ENCODE assay signal across 8 mouse cellular contexts in the genomic region with DNA sequence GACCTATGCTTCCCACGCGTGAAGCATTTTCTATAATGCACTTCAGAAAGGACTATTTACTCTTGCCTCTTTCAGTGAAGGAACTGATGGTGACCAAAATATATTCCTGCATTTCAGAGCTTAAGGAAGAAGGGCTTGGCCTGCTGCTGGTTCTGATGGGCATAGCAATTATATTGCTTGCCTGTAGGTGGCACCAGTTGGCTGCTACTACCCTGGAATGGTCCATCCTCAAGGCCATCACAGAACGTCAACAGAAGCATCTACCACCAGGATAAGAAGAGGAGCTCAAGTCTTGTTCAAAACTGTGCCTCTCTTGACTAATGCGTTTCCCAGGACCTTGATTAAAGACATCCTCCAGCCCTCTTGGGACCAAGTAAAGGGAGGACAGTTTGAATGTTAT.
A peak's percentile ranks its signal among the peaks of the same experiment; 100 is the strongest.
DNase-seq lines count a peak whose midpoint lies in the region; ATAC-seq and TF ChIP-seq lines count a peak whose summit lies in the region.

No protein-coding gene starts in this region.

- H3K9me3 ChIP-seq in liver, embryonic 11.5 days (ENCODE audit: control insufficient read depth, low read length): no peaks in the 10 kb centered on the region

- peak; percentile 42 for DNase-seq in CD4-positive, CD25-positive, alpha-beta regulatory T cell, adult 2 months (ENCODE audit: low read depth, low spot score)
- DNase-seq in liver, adult 2 months (ENCODE audit: extremely low read depth, low read depth, low spot score): peak; percentile 12
- DNase-seq in liver, embryonic 11.5 days (ENCODE audit: low spot score): no peak
- DNase-seq in gastrocnemius, postnatal 14 days: peak; percentile 16
- DNase-seq in lung, postnatal 36 days: peak; percentile 29
- DNase-seq in spleen, postnatal 36 days (ENCODE audit: low spot score in 2 of 2): no peak

- H3K4me1 ChIP-seq in liver, adult 2 months (ENCODE audit: control insufficient read depth, insufficient read depth, low read length): no peaks in the 10 kb centered on the region
- no peaks in the 10 kb centered on the region for H3K4me1 ChIP-seq in liver, embryonic 11.5 days (replicated peaks; ENCODE audit: control insufficient read depth, insufficient read depth, low read length)
- H3K4me1 ChIP-seq in bone marrow macrophage, adult 2 months (ENCODE audit: control insufficient read depth, insufficient read depth, low read length): no peaks in the 10 kb centered on the region

- ATAC-seq in CD4-positive, CD25-positive, alpha-beta regulatory T cell, adult 4 months: no peak
- no peak for ATAC-seq in liver, embryonic 11.5 days (replicated peaks; ENCODE audit: low FRiP score)

- H3K36me3 ChIP-seq in liver, adult 2 months (ENCODE audit: control insufficient read depth, insufficient read depth, low read length): no peaks in the 10 kb centered on the region
- no peaks in the 10 kb centered on the region for H3K36me3 ChIP-seq in liver, embryonic 11.5 days (ENCODE audit: control insufficient read depth, insufficient read depth, low read length)

- intact Hi-C loops in gastrocnemius, postnatal 14 days (cut with DNase I; ENCODE audit: low total_unique reads): loop anchor here (5.0 kb wide), 2 partner anchors 78 to 818 kb away; no protein-coding TSS in a partner anchor

- H3K4me3 ChIP-seq in liver, adult 2 months (ENCODE audit: insufficient read depth, low read depth, low read length): no peak overlapping the region
- no peak overlapping the region for H3K4me3 ChIP-seq in liver, embryonic 11.5 days (ENCODE audit: low read depth, low read length)
- H3K4me3 ChIP-seq in bone marrow macrophage, adult 2 months (ENCODE audit: insufficient read depth, low read length): no peak overlapping the region

- H3K27ac ChIP-seq in liver, adult 2 months (replicated peaks; ENCODE audit: insufficient read depth, low read depth, low read length): no peak overlapping the region
- no peak overlapping the region for H3K27ac ChIP-seq in liver, embryonic 11.5 days (ENCODE audit: low read depth, low read length)
- no peak overlapping the region for H3K27ac ChIP-seq in bone marrow macrophage, adult 2 months (ENCODE audit: insufficient read depth, low read depth, low read length)

- H3K79me2 ChIP-seq in liver, adult 2 months (ENCODE audit: control insufficient read depth, insufficient read depth, low read length): no peaks in the 10 kb centered on the region

- H3K4me2 ChIP-seq in liver, embryonic 11.5 days: no peak overlapping the region

- 44% methylated on average over 4 of the region's 4 CpGs for WGBS in liver, adult 2 months
- WGBS in liver, embryonic 11.5 days: 40% methylated on average over 4 of the region's 4 CpGs

- no peaks in the 10 kb centered on the region for H3K27me3 ChIP-seq in liver, adult 2 months (ENCODE audit: control insufficient read depth, insufficient read depth, low read length)
- H3K27me3 ChIP-seq in liver, embryonic 11.5 days (replicated peaks; ENCODE audit: control insufficient read depth, insufficient read depth, low read length): no peaks in the 10 kb centered on the region

- no peak for TF ChIP-seq POLR2A in liver, adult 2 months (IDR thresholded peaks at IDR 0.05; ENCODE audit: extremely low read depth, insufficient read depth, low read length)
- no peak for TF ChIP-seq POLR2A in bone marrow macrophage, adult 2 months (IDR thresholded peaks at IDR 0.05; ENCODE audit: borderline replicate concordance, low read depth, low read length)

- TF ChIP-seq CTCF in liver, adult 2 months (IDR thresholded peaks at IDR 0.05; ENCODE audit: low read depth, low read length): peak; percentile 71
- TF ChIP-seq CTCF in bone marrow macrophage, adult 2 months (IDR thresholded peaks at IDR 0.05; ENCODE audit: low read depth, low read length): peak; percentile 52

- no peak overlapping the region for H3K9ac ChIP-seq in liver, adult 2 months (ENCODE audit: low read depth, low read length)
- H3K9ac ChIP-seq in liver, embryonic 11.5 days (ENCODE audit: low read depth, low read length): no peak overlapping the region

Comparison
In these comparisons a context has a peak if more than half of its experiments do, and no peak if none do; other contexts are left out.
1. DNase-seq: peak in CD4-positive, CD25-positive, alpha-beta regulatory T cell, adult 2 months (single experiment), liver, adult 2 months (single experiment), gastrocnemius, postnatal 14 days (single experiment) and lung, postnatal 36 days (single experiment); none in liver, embryonic 11.5 days (single experiment) and spleen, postnatal 36 days (0 of 2).